ENCODE assay signal across 10 mouse cellular contexts in genomic region chr8:123414255-123414654, GRCm38 (mm10). TPM values are rescaled to one million over a fixed set of nuclear protein-coding genes. Genes with fewer than 3 reads are reported as not detected.
DNase-seq lines count a peak whose midpoint lies in the region; ATAC-seq and TF ChIP-seq lines count a peak whose summit lies in the region.
"Had no signal": no experiment of that assay in that cellular context is flagged by ENCODE, and none has a peak within 500 bp of the region (broad histone marks: within the 10 kb centered on the region; RNA-seq: fewer than 3 reads in every experiment).

No protein-coding gene starts in this region.

- no peak overlapping the region for H3K9ac ChIP-seq in embryonic facial prominence, embryonic 15.5 days
- peak overlapping the region; percentile 100 for H3K9ac ChIP-seq in neural tube, embryonic 13.5 days

- ATAC-seq in embryonic facial prominence, embryonic 15.5 days (ENCODE audit: insufficient number of reproducible peaks, low FRiP score, low TSS enrichment, low read depth), result no peak
- no peak for ATAC-seq in neural tube, embryonic 13.5 days (ENCODE audit: low read depth)
- ATAC-seq in CD4-positive, CD25-positive, alpha-beta regulatory T cell, adult 4 months, result no peak
- ATAC-seq in inflammation-experienced regulatory T-cells, adult 6 months, result no peak

- H3K27ac ChIP-seq in embryonic facial prominence, embryonic 15.5 days (replicated peaks), result no peak overlapping the region
- H3K27ac ChIP-seq in neural tube, embryonic 13.5 days (replicated peaks), result peak overlapping the region; percentile 98

- no peak for TF ChIP-seq POLR2A in lung, adult 2 months (IDR thresholded peaks at IDR 0.05; ENCODE audit: borderline replicate concordance, extremely low read depth, low read depth, low read length)

- no peak for TF ChIP-seq CTCF in lung, adult 2 months (IDR thresholded peaks at IDR 0.05; ENCODE audit: insufficient read depth, low read length)

- peak; percentile 77 for DNase-seq in testis, postnatal 10 days (ENCODE audit: low spot score)
- DNase-seq in testis, postnatal 14 days (ENCODE audit: low spot score), result no peak
- DNase-seq in induced T-regulatory cell, adult 2 months (ENCODE audit: low read depth), result peak; percentile 26
- DNase-seq in lung, adult 2 months, result no peak
- DNase-seq: lung, postnatal 4 days; thymus, adult 18-20 months had no signal

- H3K4me2 ChIP-seq in embryonic facial prominence, embryonic 15.5 days (replicated peaks), result 0 out of 2 replicates have a peak overlapping the region, but pooled peaks have one; percentile 2
- H3K4me2 ChIP-seq in neural tube, embryonic 13.5 days, result peak overlapping the region; percentile 85

- peaks cover 23% of the 10 kb centered on the region for H3K4me1 ChIP-seq in embryonic facial prominence, embryonic 15.5 days
- peaks cover 51% of the 10 kb centered on the region for H3K4me1 ChIP-seq in neural tube, embryonic 13.5 days (replicated peaks)
- H3K4me1 ChIP-seq in lung, adult 2 months (ENCODE audit: control insufficient read depth, insufficient read depth, low read length), result no peaks in the 10 kb centered on the region

- H3K36me3 ChIP-seq in embryonic facial prominence, embryonic 15.5 days, result no peaks in the 10 kb centered on the region
- peaks cover 22% of the 10 kb centered on the region for H3K36me3 ChIP-seq in neural tube, embryonic 13.5 days

- peaks cover 39% of the 10 kb centered on the region for H3K27me3 ChIP-seq in embryonic facial prominence, embryonic 15.5 days
- H3K27me3 ChIP-seq in neural tube, embryonic 13.5 days, result no peaks in the 10 kb centered on the region; the same call in 1 of the 2 replicates

- H3K9me3 ChIP-seq in embryonic facial prominence, embryonic 15.5 days (replicated peaks), result no peaks in the 10 kb centered on the region
- H3K9me3 ChIP-seq in neural tube, embryonic 13.5 days, result no peaks in the 10 kb centered on the region

- WGBS in embryonic facial prominence, embryonic 15.5 days, result 9% methylated on average over 9 of the region's 9 CpGs
- 10% methylated on average over 9 of the region's 9 CpGs for WGBS in neural tube, embryonic 13.5 days
- 12% methylated on average over 9 of the region's 9 CpGs for WGBS in lung, adult 2 months

- H3K4me3 ChIP-seq in embryonic facial prominence, embryonic 15.5 days (replicated peaks), result no peak overlapping the region
- peak overlapping the region; percentile 87 for H3K4me3 ChIP-seq in neural tube, embryonic 13.5 days
- no peak overlapping the region for H3K4me3 ChIP-seq in lung, adult 2 months (replicated peaks; ENCODE audit: extremely low read depth, low read depth, low read length)

RNA-seq across cellular contexts. Expression of gene Tubb3, which starts 3.0 kb away (rescaled TPM):
- 43.1 and 48.1 TPM in 2 replicates for polyA plus RNA-seq in embryonic facial prominence, embryonic 15.5 days (2015; fragmentation: Nextera tagmentation; extraction: Ambion mirVana)
- 1,543 and 1,658 TPM in 2 replicates for polyA plus RNA-seq in neural tube, embryonic 13.5 days (2015; fragmentation: Nextera tagmentation; extraction: Ambion mirVana)
- 1 to 10 TPM in 1 of 2 experiments, not detected in 1; 1.2 TPM for polyA plus RNA-seq in CD4-positive, CD25-positive, alpha-beta regulatory T cell, adult 4 months (2017; shearing (Covaris generic))
- polyA plus RNA-seq in lung, adult 2 months (2012; rRNA removed), result 1.2 and 1.4 TPM in 2 replicates
- polyA plus RNA-seq in inflammation-experienced regulatory T-cells, adult 6 months (2017; shearing (Covaris generic)), result 1 to 10 TPM in 1 of 3 experiments, under 1 TPM in 1, not detected in 1; 0.30 to 2.0 TPM

RNA-seq across cellular contexts. Expression of gene Mc1r, which starts 7.3 kb away (rescaled TPM):
- 0.38 and 0.47 TPM in 2 replicates for polyA plus RNA-seq in embryonic facial prominence, embryonic 15.5 days (2015; fragmentation: Nextera tagmentation; extraction: Ambion mirVana)
- 0.21 and 0.22 TPM in 2 replicates for polyA plus RNA-seq in neural tube, embryonic 13.5 days (2015; fragmentation: Nextera tagmentation; extraction: Ambion mirVana)
- under 1 TPM in 1 of 2 experiments, not detected in 1; 0.17 TPM for polyA plus RNA-seq in CD4-positive, CD25-positive, alpha-beta regulatory T cell, adult 4 months (2017; shearing (Covaris generic))
- polyA plus RNA-seq in lung, adult 2 months (2012; rRNA removed), result not detected in 2 replicates
- polyA plus RNA-seq in inflammation-experienced regulatory T-cells, adult 6 months (2017; shearing (Covaris generic)), result not detected

RNA-seq across cellular contexts. Expression of gene Def8, which starts 9.1 kb away (rescaled TPM):
- 40.4 and 40.5 TPM in 2 replicates for polyA plus RNA-seq in embryonic facial prominence, embryonic 15.5 days (2015; fragmentation: Nextera tagmentation; extraction: Ambion mirVana)
- polyA plus RNA-seq in neural tube, embryonic 13.5 days (2015; fragmentation: Nextera tagmentation; extraction: Ambion mirVana), result 43.3 and 44.5 TPM in 2 replicates
- polyA plus RNA-seq in CD4-positive, CD25-positive, alpha-beta regulatory T cell, adult 4 months (2017; shearing (Covaris generic)), result 10 to 100 TPM in 1 of 2 experiments, 1 to 10 TPM in 1; 6.9 to 14.2 TPM
- polyA plus RNA-seq in lung, adult 2 months (2012; rRNA removed), result 23.0 and 30.9 TPM in 2 replicates
- polyA plus RNA-seq in inflammation-experienced regulatory T-cells, adult 6 months (2017; shearing (Covaris generic)), result 1 to 10 TPM; 7.7 to 7.9 (median 7.8) TPM

RNA-seq across cellular contexts. Expression of gene Tcf25, which starts 40.7 kb away (rescaled TPM):
- 174 and 176 TPM in 2 replicates for polyA plus RNA-seq in embryonic facial prominence, embryonic 15.5 days (2015; fragmentation: Nextera tagmentation; extraction: Ambion mirVana)
- polyA plus RNA-seq in neural tube, embryonic 13.5 days (2015; fragmentation: Nextera tagmentation; extraction: Ambion mirVana), result 317 and 328 TPM in 2 replicates
- polyA plus RNA-seq in CD4-positive, CD25-positive, alpha-beta regulatory T cell, adult 4 months (2017; shearing (Covaris generic)), result 10 to 100 TPM; 83.1 to 91.9 TPM
- polyA plus RNA-seq in lung, adult 2 months (2012; rRNA removed), result 150 and 188 TPM in 2 replicates
- polyA plus RNA-seq in inflammation-experienced regulatory T-cells, adult 6 months (2017; shearing (Covaris generic)), result 100 to 1,000 TPM in 1 of 3 experiments, 10 to 100 TPM in 2; 74.2 to 106 (median 94.3) TPM

Comparison
In these comparisons a context has a peak if more than half of its experiments do, and no peak if none do; other contexts are left out.
1. DNase-seq: peak in testis, postnatal 10 days (single experiment) and induced T-regulatory cell, adult 2 months (single experiment); none in testis, postnatal 14 days (single experiment) and lung, adult 2 months (single experiment).
2. RNA of gene Tubb3, which starts 3.0 kb away (polyA plus RNA-seq): 1,543 to 1,658 TPM in neural tube, embryonic 13.5 days; 43.1 to 48.1 TPM in embryonic facial prominence, embryonic 15.5 days, 1.2 to 1.4 TPM in lung, adult 2 months, 1.2 TPM in CD4-positive, CD25-positive, alpha-beta regulatory T cell, adult 4 months and 0.30 to 2.0 TPM in inflammation-experienced regulatory T-cells, adult 6 months; every median in the first group is over 10 times any median in the second.